Mouse (Mus musculus) embryonic stem cell, embryonic (primary cell): ENCODE measurements around the gene Sh2d3c.

Experiments
- CTCF ChIA-PET, 4 experiments: fragments of 300-600 bp in 2 of 4; fragments of 350-600 bp in 2 of 4; sonication (Branson Sonifier 250); formaldehyde crosslinking; loops; one replicate each; lab custom pipeline; 2022; ENCODE audit warnings: inconsistent platforms in 2 of 4; lab: Charles Lee
- POLR2A ChIA-PET, 4 experiments: fragments of 300-600 bp in 2 of 4; fragments of 350-600 bp in 2 of 4; sonication (Branson Sonifier 250); formaldehyde crosslinking; loops; one replicate each; lab custom pipeline; 2022; ENCODE audit warnings: antibody characterized with exemption in 4 of 4, inconsistent platforms in 1 of 4; lab: Charles Lee

Gene Sh2d3c

DNA sequence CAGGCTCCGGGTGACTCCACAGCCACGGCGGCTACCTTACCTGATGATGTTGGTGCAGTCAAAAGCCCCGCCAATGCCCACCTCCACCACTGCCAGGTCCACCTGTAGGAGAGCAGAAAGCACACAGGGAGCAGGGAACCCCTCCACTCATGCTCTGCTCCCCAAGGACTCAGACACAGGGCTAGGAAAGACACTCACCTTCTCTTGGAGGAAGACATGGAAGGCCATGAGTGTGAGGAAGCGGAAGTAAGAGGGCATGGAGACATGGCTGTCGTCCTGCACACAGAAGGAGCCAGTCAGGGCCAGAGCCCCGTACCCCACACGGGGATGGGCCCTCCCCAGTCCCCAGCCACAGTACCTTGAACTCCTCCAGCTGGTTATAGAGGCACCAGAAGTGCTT, 33.3 kb upstream of the Sh2d3c start:
- CTCF ChIA-PET, result interaction anchor here (0.7 to 3.0 kb wide), 10 partner anchors 12 to 283 kb away, joined by 3 to 46 read pairs (median 4); partner anchors contain the start of gene Pip5kl1 (in 1 of the 4)
- POLR2A ChIA-PET, result interaction anchor here in 3 of 4 experiments (0.5 to 3.2 kb wide), 19 partner anchors 9 to 1599 kb away, joined by 3 to 13 read pairs (median 4); partner anchors contain the start of genes Eng (in 2 of the 3) and Fpgs (in 2 of the 3)

GRCm38 (mm10) chr2:32689420-32689819, 31.4 kb upstream of the Sh2d3c start:
- ChIA-PET POLR2A (interaction anchor here in 3 of 4 experiments (0.5 to 3.2 kb wide), 57 partner anchors 9 to 285 kb away, joined by 3 to 14 read pairs (median 4); partner anchors contain the start of genes Fpgs (in 3 of the 3), Eng (in 2 of the 3), Pip5kl1 (in 2 of the 3) and St6galnac4 (in 2 of the 3)), CTCF (interaction anchor here (0.5 to 3.2 kb wide), 167 partner anchors 9 to 1992 kb away, joined by 3 to 51 read pairs (median 4); partner anchors contain the start of genes Eng (in 3 of the 4), Pip5kl1 (in 3 of the 4), 9430097D07Rik (in 2 of the 4) and Cdk9 (in 2 of the 4))

GRCm38 (mm10) chr2:32691041-32691440, 29.8 kb upstream of the Sh2d3c start:
- POLR2A ChIA-PET, result interaction anchor here in 3 of 4 experiments (0.7 to 4.1 kb wide), 7 partner anchors 8 to 133 kb away, joined by 3 to 37 read pairs (median 4); no protein-coding TSS in a partner anchor
- CTCF ChIA-PET, result interaction anchor here in 2 of 4 experiments (0.7 to 3.2 kb wide), 4 partner anchors 17 to 1719 kb away, joined by 3 to 51 read pairs (median 8); no protein-coding TSS in a partner anchor

GRCm38 (mm10) chr2:32692496-32692895, 28.4 kb upstream of the Sh2d3c start:
- POLR2A ChIA-PET, result interaction anchor here in 2 of 4 experiments (0.7 to 4.1 kb wide), 14 partner anchors 10 to 121 kb away, joined by 3 to 37 read pairs (median 8); partner anchors contain the start of genes Dpm2 (in 1 of the 2), Eng (in 1 of the 2), Fpgs (in 1 of the 2) and Ptrh1 (in 1 of the 2)
- CTCF ChIA-PET, result interaction anchor here in 2 of 4 experiments (0.6 to 2.6 kb wide), 6 partner anchors 16 to 165 kb away, joined by 3 to 22 read pairs (median 3); partner anchors contain the start of gene Tor2a (in 1 of the 2)

- ChIA-PET CTCF (interaction anchor here (0.6 to 2.6 kb wide), 39 partner anchors 10 to 164 kb away, joined by 3 to 25 read pairs (median 4); partner anchors contain the start of genes Cdk9 (in 2 of the 4), Fpgs (in 2 of the 4), St6galnac4 (in 2 of the 4) and Tor2a (in 1 of the 4)), POLR2A (interaction anchor here (0.5 to 4.1 kb wide), 55 partner anchors 8 to 272 kb away, joined by 3 to 37 read pairs (median 5); partner anchors contain the start of genes Fpgs (in 3 of the 4), Tor2a (in 2 of the 4), Cdk9 (in 1 of the 4) and Dpm2 (in 1 of the 4))
Measured at GRCm38 (mm10) chr2:32693282-32693681, 27.6 kb upstream of the Sh2d3c start.

GRCm38 (mm10) chr2:32693823-32694411, 26.9 kb upstream of the Sh2d3c start:
- CTCF ChIA-PET, result interaction anchor here (0.6 to 2.6 kb wide), 40 partner anchors 10 to 164 kb away, joined by 3 to 25 read pairs (median 4); partner anchors contain the start of genes Cdk9 (in 2 of the 4), Fpgs (in 2 of the 4), St6galnac4 (in 2 of the 4) and Eng (in 1 of the 4)
- POLR2A ChIA-PET, result interaction anchor here (0.5 to 4.1 kb wide), 66 partner anchors 8 to 272 kb away, joined by 3 to 37 read pairs (median 5); partner anchors contain the start of genes Fpgs (in 3 of the 4), Ptrh1 (in 2 of the 4), Tor2a (in 2 of the 4) and Ttc16 (in 2 of the 4)

GRCm38 (mm10) chr2:32694691-32695090, 26.2 kb upstream of the Sh2d3c start:
- ChIA-PET POLR2A (interaction anchor here (0.7 to 4.1 kb wide), 24 partner anchors 9 to 158 kb away, joined by 3 to 37 read pairs (median 6); partner anchors contain the start of genes Fpgs (in 3 of the 4), Cdk9 (in 1 of the 4) and Tor2a (in 1 of the 4)), CTCF (interaction anchor here (0.6 to 2.6 kb wide), 21 partner anchors 9 to 372 kb away, joined by 3 to 25 read pairs (median 5); partner anchors contain the start of genes Fpgs (in 2 of the 4), Cdk9 (in 1 of the 4) and Eng (in 1 of the 4))

GRCm38 (mm10) chr2:32699680-32700079, 21.2 kb upstream of the Sh2d3c start:
- ChIA-PET CTCF (interaction anchor here in 2 of 4 experiments (0.7 to 5.1 kb wide), 10 partner anchors 9 to 295 kb away, joined by 3 to 46 read pairs (median 4); no protein-coding TSS in a partner anchor), POLR2A (interaction anchor here in 3 of 4 experiments (0.6 to 3.5 kb wide), 20 partner anchors 8 to 1798 kb away, joined by 3 to 24 read pairs (median 4); partner anchors contain the start of genes 6330409D20Rik (in 1 of the 3) and Cdk9 (in 1 of the 3))

DNA sequence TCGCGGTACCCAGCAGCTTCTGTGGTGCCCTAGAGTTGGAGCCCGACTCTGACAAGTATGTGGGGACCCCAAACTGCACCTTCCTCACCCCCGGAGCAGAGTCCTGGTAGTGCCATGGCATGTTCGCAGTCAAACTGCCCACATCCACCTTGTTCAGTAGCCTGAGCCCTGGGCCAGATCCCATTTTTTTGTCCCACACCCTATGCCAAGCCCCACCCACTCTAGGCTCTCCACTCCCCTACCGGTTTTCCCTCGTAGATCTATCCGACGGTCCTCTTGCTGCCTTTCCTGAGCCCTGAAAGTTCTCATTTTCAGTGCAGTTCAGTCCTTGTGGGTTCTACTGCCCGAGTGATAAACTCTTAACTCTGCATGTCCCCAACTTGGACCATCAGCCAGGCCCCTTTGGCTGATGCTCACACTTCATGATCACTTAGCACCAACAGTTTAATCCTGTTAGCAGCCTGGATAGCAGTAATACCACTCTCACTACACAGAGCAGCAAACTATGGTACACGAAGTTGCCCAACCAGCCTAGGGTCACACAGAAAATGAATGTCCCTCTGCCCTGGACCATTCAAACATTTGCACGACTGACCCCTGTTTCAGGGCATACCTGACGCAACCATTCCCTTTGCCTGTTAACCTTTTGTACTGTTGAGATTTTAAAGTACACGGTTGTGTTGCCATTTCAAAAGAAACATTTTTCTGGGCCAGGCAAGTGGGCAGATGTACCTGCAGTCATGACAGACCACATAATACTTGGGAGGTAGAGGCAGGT, 19.7 kb upstream of the Sh2d3c start:
- POLR2A ChIA-PET, result interaction anchor here in 3 of 4 experiments (0.6 to 3.5 kb wide), 34 partner anchors 7 to 262 kb away, joined by 3 to 24 read pairs (median 3); partner anchors contain the start of genes 6330409D20Rik (in 1 of the 3), Cdk9 (in 1 of the 3) and Tor2a (in 1 of the 3)
- CTCF ChIA-PET, result interaction anchor here in 2 of 4 experiments (1.1 to 5.1 kb wide), 6 partner anchors 8 to 133 kb away, joined by 3 to 46 read pairs (median 4); no protein-coding TSS in a partner anchor

GRCm38 (mm10) chr2:32703046-32703445, 17.8 kb upstream of the Sh2d3c start:
- CTCF ChIA-PET, result interaction anchor here (0.8 to 4.8 kb wide), 10 partner anchors 9 to 155 kb away, joined by 3 to 25 read pairs (median 3); partner anchors contain the start of gene Tor2a (in 1 of the 4)
- POLR2A ChIA-PET, result interaction anchor here (0.7 to 4.2 kb wide), 29 partner anchors 9 to 258 kb away, joined by 3 to 34 read pairs (median 4); partner anchors contain the start of genes Cdk9 (in 4 of the 4), Lrsam1 (in 1 of the 4), Rpl12 (in 1 of the 4) and St6galnac4 (in 1 of the 4)

GRCm38 (mm10) chr2:32704021-32704421, 16.8 kb upstream of the Sh2d3c start, which contains the start of gene Fpgs:
Gene Fpgs, minus strand, starts transcription at chr2:32704145.
- ChIA-PET CTCF (interaction anchor here (0.6 to 4.8 kb wide), 11 partner anchors 10 to 209 kb away, joined by 3 to 25 read pairs (median 4); partner anchors contain the start of gene Tor2a (in 1 of the 4)), POLR2A (interaction anchor here (0.6 to 16.1 kb wide), 47 partner anchors 8 to 801 kb away, joined by 3 to 214 read pairs (median 4); partner anchors contain the start of genes Cdk9 (in 4 of the 4), Tor2a (in 2 of the 4), Lrsam1 (in 1 of the 4) and Rpl12 (in 1 of the 4))

- ChIA-PET CTCF (interaction anchor here in 3 of 4 experiments (0.5 to 4.8 kb wide), 11 partner anchors 11 to 236 kb away, joined by 3 to 25 read pairs (median 3); partner anchors contain the start of gene Tor2a (in 1 of the 3)), POLR2A (interaction anchor here (0.6 to 16.1 kb wide), 39 partner anchors 7 to 802 kb away, joined by 3 to 214 read pairs (median 4); partner anchors contain the start of genes Cdk9 (in 2 of the 4), Tor2a (in 2 of the 4), Eng (in 1 of the 4) and Slc2a8 (in 1 of the 4))
Measured at GRCm38 (mm10) chr2:32705018-32705417, 15.8 kb upstream of the Sh2d3c start.

- CTCF ChIA-PET, result interaction anchor here in 3 of 4 experiments (0.7 to 4.8 kb wide), 5 partner anchors 13 to 152 kb away, joined by 3 to 25 read pairs (median 4); no protein-coding TSS in a partner anchor
- POLR2A ChIA-PET, result interaction anchor here in 3 of 4 experiments (0.6 to 16.1 kb wide), 19 partner anchors 8 to 254 kb away, joined by 3 to 214 read pairs (median 6); partner anchors contain the start of genes Lrsam1 (in 1 of the 3), Rpl12 (in 1 of the 3) and Tor2a (in 1 of the 3)
Measured at GRCm38 (mm10) chr2:32706971-32707370, 13.9 kb upstream of the Sh2d3c start.

DNA sequence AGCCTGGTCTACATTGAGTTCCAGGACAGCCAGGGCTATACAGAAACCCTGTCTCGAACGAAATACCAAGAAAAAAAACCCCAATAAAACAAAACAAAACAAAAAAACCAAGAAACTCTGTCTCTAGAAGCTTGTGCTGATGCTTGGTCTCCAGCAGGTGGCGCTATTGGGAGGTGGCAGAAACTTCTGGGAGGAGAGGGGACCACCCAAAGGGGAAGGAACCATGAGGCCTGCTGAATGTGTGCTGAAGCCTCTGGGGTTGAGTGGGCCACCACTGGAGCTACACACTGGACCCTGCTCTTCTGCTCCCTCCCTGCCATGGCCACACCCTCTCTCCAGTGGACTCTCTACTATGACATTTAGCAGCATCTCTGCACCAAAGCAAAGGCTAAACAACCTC, 12.2 kb upstream of the Sh2d3c start:
- ChIA-PET CTCF (interaction anchor here (0.6 to 2.5 kb wide), 55 partner anchors 8 to 1196 kb away, joined by 3 to 23 read pairs (median 5); partner anchors contain the start of genes Tor2a (in 3 of the 4), Cfap157 (in 1 of the 4), Dpm2 (in 1 of the 4) and Pip5kl1 (in 1 of the 4)), POLR2A (interaction anchor here (0.6 to 16.1 kb wide), 48 partner anchors 8 to 258 kb away, joined by 3 to 214 read pairs (median 4); partner anchors contain the start of genes Lrsam1 (in 2 of the 4), Rpl12 (in 2 of the 4) and Tor2a (in 2 of the 4))
